Mouse (Mus musculus) heart, postnatal 0 days (tissue): Measurements from ENCODE around the gene Gm17387.

Experiments
- CTCF ChIP-seq: IDR thresholded peaks from 2 replicates; pipeline ENCODE4 v1.5.1; 2016; ENCODE audit warnings: antibody characterized with exemption, control low read depth, low read depth
- EP300 ChIP-seq: IDR thresholded peaks from 2 replicates; pipeline ENCODE4 v1.6.1; 2016; ENCODE audit warnings: antibody characterized with exemption, low read depth

- TF ChIP-seq CTCF (no peak), EP300 (no peak)
These were observed 22.0 kb upstream of the Gm17387 start for GRCm38 (mm10) chr7:141006914-141007313.
